Mouse (Mus musculus) lung, postnatal 10 days (tissue): Measurements from ENCODE around the gene Erich6b.
A peak's percentile ranks its signal among the peaks of the same experiment; 100 is the strongest.

Experiments used
- DNase-seq: peaks from one replicate; pipeline ENCODE4 v3.0.0; 2021

Gene Erich6b

DNA sequence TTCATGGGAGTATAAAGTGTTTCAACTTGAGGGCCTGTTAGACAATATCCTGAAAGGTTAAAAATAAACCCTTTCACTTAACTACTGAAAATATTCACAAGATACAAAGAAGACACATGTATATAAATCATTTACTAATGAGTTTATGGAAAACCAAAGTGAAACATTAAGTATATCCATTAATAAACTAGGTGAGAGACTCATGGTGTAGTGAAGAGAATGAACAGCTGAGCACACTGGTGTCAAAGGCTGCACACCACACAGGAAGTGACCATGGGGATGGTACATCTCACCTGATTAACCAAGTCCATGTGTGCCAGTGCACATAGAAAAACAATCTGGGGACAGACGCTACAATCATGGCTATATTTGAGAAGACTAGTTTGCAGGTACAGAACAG, 66.9 kb downstream of the Erich6b start:
- DNase-seq, result no peak

DNA sequence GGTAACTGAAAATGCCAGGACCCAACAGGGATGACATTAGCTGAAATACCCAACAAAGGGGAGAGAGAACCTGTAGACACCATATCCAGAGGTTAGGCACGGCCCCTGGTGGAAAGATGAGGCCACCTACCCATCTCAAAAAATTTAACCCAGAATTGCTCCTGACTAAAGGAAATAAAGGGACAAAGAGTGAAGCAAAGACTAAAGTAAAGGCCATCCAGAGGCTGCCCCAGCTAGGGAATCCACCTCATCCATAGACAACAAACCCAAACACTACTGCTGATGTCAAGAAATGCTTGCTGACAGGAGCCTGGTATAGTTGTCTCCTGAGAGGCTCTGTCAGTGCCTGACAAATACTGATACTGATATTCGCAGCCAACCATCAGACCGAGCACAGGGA, 69.7 kb downstream of the Erich6b start:
- no peak for DNase-seq

GRCm38 (mm10) chr14:75712687-75713086, 70.6 kb downstream of the Erich6b start:
- no peak for DNase-seq

GRCm38 (mm10) chr14:75713661-75714060, 71.6 kb downstream of the Erich6b start:
- DNase-seq, result peak; percentile 6

- DNase-seq, result no peak
These were observed 74.4 kb downstream of the Erich6b start for GRCm38 (mm10) chr14:75716410-75716809.
